Mouse (Mus musculus): Measurements from ENCODE around the gene Hist1h2ad. TPM values are rescaled to one million over a fixed set of nuclear protein-coding genes. Genes with fewer than 3 reads are reported as not detected.
A peak's percentile ranks its signal among the peaks of the same experiment; 100 is the strongest.

The Hist1h2ad gene
- total and polyA plus RNA-seq, 3 experiments: 13.2 to 744 TPM; not detected in 1

DNA sequence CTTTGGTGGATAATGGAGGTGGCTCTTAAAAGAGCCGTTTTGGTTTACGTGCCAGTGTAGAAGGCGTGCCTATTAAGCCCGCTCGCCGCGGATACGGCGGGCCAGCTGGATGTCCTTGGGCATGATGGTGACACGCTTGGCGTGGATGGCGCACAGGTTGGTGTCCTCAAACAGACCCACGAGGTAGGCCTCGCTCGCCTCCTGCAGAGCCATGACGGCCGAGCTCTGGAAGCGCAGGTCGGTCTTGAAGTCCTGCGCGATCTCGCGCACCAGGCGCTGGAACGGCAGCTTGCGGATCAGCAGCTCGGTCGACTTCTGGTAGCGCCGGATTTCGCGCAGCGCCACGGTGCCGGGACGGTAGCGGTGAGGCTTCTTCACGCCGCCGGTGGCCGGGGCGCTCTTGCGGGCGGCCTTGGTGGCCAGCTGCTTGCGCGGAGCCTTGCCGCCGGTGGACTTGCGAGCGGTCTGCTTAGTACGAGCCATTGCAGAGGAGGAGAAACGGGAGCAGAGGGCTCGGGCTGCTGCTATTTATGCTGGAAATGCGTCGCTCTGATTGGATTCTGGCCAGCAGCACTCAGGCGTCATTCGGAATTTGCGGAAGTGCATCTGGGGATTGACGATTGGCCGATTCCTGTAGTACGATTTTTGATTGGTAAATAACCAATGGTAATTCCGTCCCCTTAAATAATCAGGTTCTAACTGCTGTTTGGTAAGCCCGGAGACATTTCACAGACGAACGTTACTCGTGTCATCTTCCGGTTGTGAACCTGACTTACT, 12.1 kb upstream of the Hist1h2ad start, which contains the start of gene Hist1h3e (continued):
- TF ChIP-seq TBP (conservative IDR thresholded peaks at IDR 0.05; ENCODE audit: low read depth, low read length) (peak; percentile 99), MAX (IDR thresholded peaks at IDR 0.05; ENCODE audit: low read length) (0 out of 2 replicates have a peak, but pooled peaks have one; percentile 70), POLR2A (IDR thresholded peaks at IDR 0.05; ENCODE audit: low read depth, low read length) (peak; percentile 98), HCFC1 (IDR thresholded peaks at IDR 0.05; ENCODE audit: low read depth, low read length) (peak; percentile 80), JUND (conservative IDR thresholded peaks at IDR 0.05; ENCODE audit: low read depth, low read length) (peak; percentile 60)

DNA sequence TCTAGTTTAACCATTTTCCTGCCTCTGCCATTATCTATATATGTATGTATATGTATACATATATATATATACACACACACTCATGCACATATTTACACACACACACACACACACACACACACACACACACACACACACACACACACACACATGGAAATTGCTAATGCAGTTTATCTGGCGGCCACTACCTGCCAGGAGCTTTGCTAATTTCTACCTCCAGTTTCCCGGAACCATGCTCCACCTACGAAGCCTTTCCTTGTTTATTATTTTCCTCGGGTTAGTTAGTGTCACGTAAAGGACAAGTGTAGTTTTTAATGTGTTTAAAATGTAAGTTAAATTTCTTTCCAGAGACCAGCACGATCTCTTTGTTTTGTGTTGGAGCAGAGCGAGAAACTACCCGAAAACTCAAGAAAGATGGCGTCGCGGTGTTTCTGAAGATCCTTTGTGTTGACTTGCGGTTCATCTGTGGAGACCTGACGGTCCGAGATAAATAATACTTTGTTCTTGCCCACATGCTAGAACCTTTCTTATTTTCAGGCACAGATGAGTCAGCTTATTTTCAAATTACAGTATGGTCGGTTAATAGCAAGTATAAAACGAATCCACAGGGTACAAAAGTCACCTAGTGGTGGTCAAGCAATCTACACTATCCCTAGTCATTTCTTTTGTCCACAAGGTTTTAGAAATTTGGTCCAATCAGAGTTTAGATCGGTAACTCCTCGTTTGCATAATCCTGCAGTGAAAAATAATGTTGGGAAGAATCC, 11.3 kb upstream of the Hist1h2ad start:
- Histone ChIP-seq H3K27me3 (replicated peaks) (no peaks in the 10 kb centered on the region), H3K9me3 (replicated peaks; ENCODE audit: low read length) (no peaks in the 10 kb centered on the region), H3K9ac (ENCODE audit: insufficient read depth, low read depth) (peak overlapping the region; percentile 100), H3K4me1 (ENCODE audit: control insufficient read depth in 1 of 2, insufficient read depth in 2 of 2) (peaks cover 3 to 22% of the 10 kb centered on the region in 2 experiments; a peak in 2 of 4 replicates), H3K4me3 (replicated peaks in 1 of 3; ENCODE audit: low read depth in 2 of 3, low read length in 2 of 3, poor library complexity in 1 of 3) (peak overlapping the region; percentile 35 to 58 (median 49)), H3K4me2 (ENCODE audit: insufficient read depth, low read depth, poor library complexity, severe bottlenecking) (peak overlapping the region; percentile 99), H3K79me2 (replicated peaks; ENCODE audit: control insufficient read depth, extremely low read depth, insufficient read depth, poor library complexity, severe bottlenecking) (no peaks in the 10 kb centered on the region), H3K27ac (ENCODE audit: insufficient read depth, low read depth) (peak overlapping the region; percentile 97), H3K36me3 (replicated peaks in 1 of 2; ENCODE audit: control insufficient read depth in 1 of 2, insufficient read depth in 1 of 2, low read length in 1 of 2) (no peaks in the 10 kb centered on the region)
- dilution Hi-C loops (cut with MboI; ENCODE audit: extremely low pct_ligation_motif_present, extremely low pct_unique_long_range_greater_than_20kb, low sequenced_read_pairs): no loop called here
- peak; percentile 76 for DNase-seq (ENCODE audit: extremely low read depth)
- in situ Hi-C loops (cut with MboI; ENCODE audit: low pct_ligation_motif_present, low pct_unique_long_range_greater_than_20kb, low sequenced_read_pairs): loop anchor here (25.0 kb wide), 1 partner anchor 1826 kb away; the partner anchor contains the start of gene Hist1h4j
- TF ChIP-seq SMC3 (IDR thresholded peaks at IDR 0.05; ENCODE audit: low read depth, low read length) (no peak), MXI1 (IDR thresholded peaks at IDR 0.05; ENCODE audit: low read depth, low read length) (0 out of 2 replicates have a peak, but pooled peaks have one; percentile 5), ZMIZ1 (IDR thresholded peaks at IDR 0.05; ENCODE audit: low read depth, low read length) (no peak), HCFC1 (IDR thresholded peaks at IDR 0.05; ENCODE audit: low read depth, low read length) (peak; percentile 50; the same call in 1 of the 2 replicates), JUN (IDR thresholded peaks at IDR 0.05; ENCODE audit: insufficient read depth, low read depth, low read length) (no peak), EP300 (IDR thresholded peaks at IDR 0.05; ENCODE audit: low read length) (no peak), POLR2A (IDR thresholded peaks at IDR 0.05; ENCODE audit: low read depth, low read length) (no peak), NELFE (IDR thresholded peaks at IDR 0.05; ENCODE audit: low read depth, low read length) (no peak), RAD21 (IDR thresholded peaks at IDR 0.05; ENCODE audit: low read depth, low read length) (no peak), PAX5 (IDR thresholded peaks at IDR 0.05; ENCODE audit: low read length) (no peak), KAT2A (IDR thresholded peaks at IDR 0.05; ENCODE audit: insufficient replicate concordance, low read length) (no peak), MEF2A (IDR thresholded peaks at IDR 0.05; ENCODE audit: borderline replicate concordance, low read depth, low read length) (no peak; the same call in 1 of the 2 replicates), NRF1 (IDR thresholded peaks at IDR 0.05; ENCODE audit: low read depth, low read length) (no peak), JUND (conservative IDR thresholded peaks at IDR 0.05; ENCODE audit: low read depth, low read length) (no peak), GABPA (IDR thresholded peaks at IDR 0.05; ENCODE audit: insufficient replicate concordance, low read depth, low read length) (no peak), MAZ (IDR thresholded peaks at IDR 0.05; ENCODE audit: low read depth, low read length) (no peak), BHLHE40 (IDR thresholded peaks at IDR 0.05; ENCODE audit: low read depth, low read length) (no peak), MYC (IDR thresholded peaks at IDR 0.05; ENCODE audit: low read depth, low read length) (no peak), TCF12 (IDR thresholded peaks at IDR 0.05; ENCODE audit: low read depth, low read length) (peak; percentile 65; the same call in 1 of the 2 replicates), POLR2AphosphoS2 (IDR thresholded peaks at IDR 0.05; ENCODE audit: low read depth, low read length) (no peak), ZKSCAN1 (IDR thresholded peaks at IDR 0.05; ENCODE audit: borderline replicate concordance, low read depth, low read length) (no peak), SIN3A (IDR thresholded peaks at IDR 0.05; ENCODE audit: low read length) (peak; percentile 5; the same call in 1 of the 2 replicates), CTCF (conservative IDR thresholded peaks at IDR 0.05 in 1 of 2, IDR thresholded peaks at IDR 0.05 in 1 of 2; ENCODE audit: low read depth in 2 of 2, low read length in 2 of 2) (peak in 1 of 2 experiments; percentile 59; a peak in 2 of 4 replicates), USF1 (IDR thresholded peaks at IDR 0.05; ENCODE audit: low read depth, low read length) (no peak), E2F4 (IDR thresholded peaks at IDR 0.05; ENCODE audit: insufficient replicate concordance, low read depth, low read length) (no peak), MAX (IDR thresholded peaks at IDR 0.05; ENCODE audit: low read length) (0 out of 2 replicates have a peak, but pooled peaks have one; percentile 8), USF2 (conservative IDR thresholded peaks at IDR 0.05; ENCODE audit: low read depth, low read length) (no peak), CHD1 (IDR thresholded peaks at IDR 0.05; ENCODE audit: low read depth, low read length) (peak; percentile 16; the same call in 1 of the 2 replicates), MAFK (IDR thresholded peaks at IDR 0.05; ENCODE audit: insufficient replicate concordance, low read length) (0 out of 2 replicates have a peak, but pooled peaks have one; percentile 69), IRF4 (IDR thresholded peaks at IDR 0.05; ENCODE audit: low read depth, low read length) (no peak), ZNF384 (IDR thresholded peaks at IDR 0.05; ENCODE audit: low read depth, low read length) (no peak), RCOR1 (conservative IDR thresholded peaks at IDR 0.05; ENCODE audit: low read depth, low read length) (no peak)

Data from CH12.LX (cell line).